Mouse (Mus musculus): ENCODE data around the gene Pstpip1. TPM values are rescaled to one million over a fixed set of nuclear protein-coding genes. Genes with fewer than 3 reads are reported as not detected.

Pstpip1 gene
- 184 and 196 TPM in 2 replicates for polyA plus RNA-seq (2012; rRNA removed)

- Histone ChIP-seq H3K4me3 (ENCODE audit: control insufficient read depth, insufficient read depth, low read length) (peak within 1 kb of the TSS; percentile 93), H3K27ac (ENCODE audit: control insufficient read depth, insufficient read depth, low read length) (peak within 1 kb of the TSS; percentile 96), H3K36me3 (ENCODE audit: control insufficient read depth, insufficient read depth, low read length) (no peaks in the 10 kb centered on the region), H3K4me1 (replicated peaks; ENCODE audit: control insufficient read depth, insufficient read depth, low read length) (peaks cover 42% of the 10 kb centered on the region), H3K27me3 (ENCODE audit: control insufficient read depth, insufficient read depth, low read length) (no peaks in the 10 kb centered on the region)
- TF ChIP-seq POLR2A (IDR thresholded peaks at IDR 0.05; ENCODE audit: control insufficient read depth, extremely low read depth, insufficient read depth, low read length, poor library complexity) (peak; percentile 89; the same call in 1 of the 2 replicates), CTCF (IDR thresholded peaks at IDR 0.05; ENCODE audit: borderline replicate concordance, control insufficient read depth, extremely low read depth, insufficient read depth, low read length, poor library complexity) (0 out of 2 replicates have a peak, but pooled peaks have one; percentile 25)
- DNase-seq, result peak; percentile 93
- WGBS, result 1% methylated on average over 22 of the region's 22 CpGs
Measured at GRCm38 (mm10) chr9:56089778-56090520, at the start of gene Pstpip1. Pstpip1 (plus strand) TSS chr9:56089962.

DNA sequence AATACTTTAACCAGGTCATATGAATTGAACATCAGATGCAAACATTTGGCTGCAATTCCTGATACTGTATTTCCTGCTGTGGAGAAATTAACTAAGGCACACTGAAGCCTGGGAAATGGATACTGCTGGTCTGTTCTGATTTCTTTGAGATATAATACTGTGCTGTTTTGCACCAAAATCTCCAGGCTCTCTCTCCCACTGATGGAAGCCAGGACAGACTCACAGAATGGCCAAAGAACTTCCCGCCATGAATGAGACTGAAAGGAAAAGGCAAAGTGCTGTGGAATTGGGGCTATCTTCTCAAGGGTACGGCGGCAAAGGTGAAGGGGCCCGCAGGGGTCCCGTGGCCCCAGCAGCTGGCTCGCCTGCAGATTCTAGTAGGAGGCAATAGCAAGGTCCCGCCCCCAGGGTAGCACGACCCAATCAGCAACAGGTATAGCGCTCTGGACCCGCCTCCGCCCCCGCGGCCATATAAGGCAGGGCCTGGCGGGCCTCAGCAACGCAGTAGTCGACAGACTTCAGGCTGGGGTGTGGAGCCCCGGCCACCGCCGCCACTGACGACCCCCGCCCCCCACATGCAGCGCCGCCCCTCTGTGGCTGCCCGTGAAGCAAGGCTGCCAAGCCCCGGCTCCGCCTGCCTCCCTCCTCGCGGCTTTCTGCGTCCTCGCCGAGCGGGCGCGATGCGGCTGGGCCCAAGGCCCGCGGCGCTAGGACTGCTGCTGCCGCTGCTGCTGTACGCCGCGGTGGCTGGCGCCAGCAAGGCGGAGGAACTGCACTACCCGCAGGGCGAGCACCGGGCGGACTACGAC is 48.2 kb upstream of the Pstpip1 start, which contains the start of gene Rcn2:
Gene Rcn2, plus strand, starts transcription at position 474 of the 809 bp plus-strand sequence.
- no peak within 1 kb of the TSS for H3K27ac ChIP-seq (ENCODE audit: control insufficient read depth, insufficient read depth, low read length)
- no peaks in the 10 kb centered on the region for H3K36me3 ChIP-seq (ENCODE audit: control insufficient read depth, insufficient read depth, low read length)
- TF ChIP-seq POLR2A (IDR thresholded peaks at IDR 0.05; ENCODE audit: control insufficient read depth, extremely low read depth, insufficient read depth, low read length, poor library complexity) (peak; percentile 93), CTCF (IDR thresholded peaks at IDR 0.05; ENCODE audit: borderline replicate concordance, control insufficient read depth, extremely low read depth, insufficient read depth, low read length, poor library complexity) (no peak)
- H3K27me3 ChIP-seq (ENCODE audit: control insufficient read depth, insufficient read depth, low read length), result no peaks in the 10 kb centered on the region
- no peaks in the 10 kb centered on the region; the same call in 1 of the 2 replicates for H3K4me1 ChIP-seq (replicated peaks; ENCODE audit: control insufficient read depth, insufficient read depth, low read length)
- WGBS, result under 1% methylated on average over 49 of the region's 49 CpGs
- peak within 1 kb of the TSS; percentile 55 for H3K4me3 ChIP-seq (ENCODE audit: control insufficient read depth, insufficient read depth, low read length)
- DNase-seq, result peak; percentile 99

GRCm38 (mm10) chr9:56042181-56042621 is 47.6 kb upstream of the Pstpip1 start:
- no peaks in the 10 kb centered on the region for H3K27me3 ChIP-seq (ENCODE audit: control insufficient read depth, insufficient read depth, low read length)
- WGBS, result 1% methylated on average over 16 of the region's 16 CpGs

DNA sequence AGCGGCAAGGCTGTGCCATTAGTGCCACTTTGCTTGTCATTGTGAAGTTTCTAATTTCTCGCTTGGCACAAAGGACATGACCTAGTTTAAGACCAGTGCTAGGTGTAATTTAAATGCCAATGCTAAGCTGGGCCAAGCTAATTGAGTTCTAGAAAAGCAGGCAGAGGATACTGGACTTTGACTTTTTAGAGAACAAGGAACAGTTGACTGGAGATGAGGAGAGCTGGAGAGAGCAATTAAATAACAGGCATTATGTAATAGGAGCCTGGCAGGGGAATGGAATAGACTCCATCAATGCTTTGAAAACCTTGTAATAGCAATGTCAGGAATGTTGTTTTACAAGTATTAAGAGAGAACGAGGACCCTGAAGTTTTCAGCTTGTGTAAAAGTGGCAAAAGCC is 36.0 kb upstream of the Pstpip1 start:
- Histone ChIP-seq H3K27ac (ENCODE audit: control insufficient read depth, insufficient read depth, low read length) (no peak overlapping the region), H3K4me3 (ENCODE audit: control insufficient read depth, insufficient read depth, low read length) (no peak overlapping the region), H3K27me3 (ENCODE audit: control insufficient read depth, insufficient read depth, low read length) (no peaks in the 10 kb centered on the region), H3K4me1 (replicated peaks; ENCODE audit: control insufficient read depth, insufficient read depth, low read length) (peaks cover 2% of the 10 kb centered on the region; the same call in 1 of the 2 replicates), H3K36me3 (ENCODE audit: control insufficient read depth, insufficient read depth, low read length) (peaks cover 15% of the 10 kb centered on the region)
- no peak for DNase-seq
- TF ChIP-seq CTCF (IDR thresholded peaks at IDR 0.05; ENCODE audit: borderline replicate concordance, control insufficient read depth, extremely low read depth, insufficient read depth, low read length, poor library complexity) (no peak), POLR2A (IDR thresholded peaks at IDR 0.05; ENCODE audit: control insufficient read depth, extremely low read depth, insufficient read depth, low read length, poor library complexity) (no peak)
- WGBS, result 95% methylated on average over 3 of the region's 3 CpGs

More at GRCm38 (mm10) chr9:56042181-56042621, 47.6 kb upstream of the Pstpip1 start:
- H3K36me3 ChIP-seq (ENCODE audit: control insufficient read depth, insufficient read depth, low read length), result no peaks in the 10 kb centered on the region
- peak overlapping the region; percentile 55 for H3K4me3 ChIP-seq (ENCODE audit: control insufficient read depth, insufficient read depth, low read length)
- H3K4me1 ChIP-seq (replicated peaks; ENCODE audit: control insufficient read depth, insufficient read depth, low read length), result no peaks in the 10 kb centered on the region; the same call in 1 of the 2 replicates
- TF ChIP-seq POLR2A (IDR thresholded peaks at IDR 0.05; ENCODE audit: control insufficient read depth, extremely low read depth, insufficient read depth, low read length, poor library complexity), result no peak
- no peak for TF ChIP-seq CTCF (IDR thresholded peaks at IDR 0.05; ENCODE audit: borderline replicate concordance, control insufficient read depth, extremely low read depth, insufficient read depth, low read length, poor library complexity)
- H3K27ac ChIP-seq (ENCODE audit: control insufficient read depth, insufficient read depth, low read length), result no peak overlapping the region
- no peak for DNase-seq

- Histone ChIP-seq H3K36me3 (ENCODE audit: control insufficient read depth, insufficient read depth, low read length) (peaks cover 30% of the 10 kb centered on the region), H3K4me1 (replicated peaks; ENCODE audit: control insufficient read depth, insufficient read depth, low read length) (peaks cover 2% of the 10 kb centered on the region; the same call in 1 of the 2 replicates)
- WGBS, result 96% methylated on average over 6 of the region's 6 CpGs
Measured at GRCm38 (mm10) chr9:56056147-56056546, 33.6 kb upstream of the Pstpip1 start.

GRCm38 (mm10) chr9:56062336-56062735 is 27.4 kb upstream of the Pstpip1 start:
- no peaks in the 10 kb centered on the region for H3K27me3 ChIP-seq (ENCODE audit: control insufficient read depth, insufficient read depth, low read length)
- WGBS, result 97% methylated on average over 5 of the region's 5 CpGs
- no peak overlapping the region for H3K4me3 ChIP-seq (ENCODE audit: control insufficient read depth, insufficient read depth, low read length)
- DNase-seq, result no peak
- no peak overlapping the region for H3K27ac ChIP-seq (ENCODE audit: control insufficient read depth, insufficient read depth, low read length)
- no peak for TF ChIP-seq CTCF (IDR thresholded peaks at IDR 0.05; ENCODE audit: borderline replicate concordance, control insufficient read depth, extremely low read depth, insufficient read depth, low read length, poor library complexity)
- TF ChIP-seq POLR2A (IDR thresholded peaks at IDR 0.05; ENCODE audit: control insufficient read depth, extremely low read depth, insufficient read depth, low read length, poor library complexity), result no peak
- no peaks in the 10 kb centered on the region for H3K4me1 ChIP-seq (replicated peaks; ENCODE audit: control insufficient read depth, insufficient read depth, low read length)
- H3K36me3 ChIP-seq (ENCODE audit: control insufficient read depth, insufficient read depth, low read length), result peaks cover 37% of the 10 kb centered on the region

More at GRCm38 (mm10) chr9:56056147-56056546, 33.6 kb upstream of the Pstpip1 start:
- H3K4me3 ChIP-seq (ENCODE audit: control insufficient read depth, insufficient read depth, low read length), result no peak overlapping the region
- H3K27me3 ChIP-seq (ENCODE audit: control insufficient read depth, insufficient read depth, low read length), result no peaks in the 10 kb centered on the region
- no peak for DNase-seq
- no peak overlapping the region for H3K27ac ChIP-seq (ENCODE audit: control insufficient read depth, insufficient read depth, low read length)
- TF ChIP-seq POLR2A (IDR thresholded peaks at IDR 0.05; ENCODE audit: control insufficient read depth, extremely low read depth, insufficient read depth, low read length, poor library complexity) (no peak), CTCF (IDR thresholded peaks at IDR 0.05; ENCODE audit: borderline replicate concordance, control insufficient read depth, extremely low read depth, insufficient read depth, low read length, poor library complexity) (no peak)

Measured in thymus, adult 2 months (tissue).